Mouse (Mus musculus) layer of hippocampus, adult 18-20 months (tissue): ENCODE measurements around the gene Pfkfb4. TPM values are rescaled to one million over a fixed set of nuclear protein-coding genes. Genes with fewer than 3 reads are reported as not detected.

ENCODE experiments used
- DNase-seq, 2 experiments: peaks; one replicate each; pipeline ENCODE4 v3.0.0; 2022; ENCODE audit warnings: low spot score in 2 of 2
- total RNA-seq, 2 experiments: library from RNA; stranded (reverse); gene quantifications; 2 replicates each; pipeline ENCODE4 v1.2.3; 2021

Pfkfb4 gene
- total RNA-seq, 2 experiments from 2014 or later, result 12.1 to 17.5 TPM

GRCm38 (mm10) chr9:108992620-108993361, 1.2 kb downstream of the Pfkfb4 start:
- DNase-seq, result peak in 1 of 2 experiments; percentile 37

DNA sequence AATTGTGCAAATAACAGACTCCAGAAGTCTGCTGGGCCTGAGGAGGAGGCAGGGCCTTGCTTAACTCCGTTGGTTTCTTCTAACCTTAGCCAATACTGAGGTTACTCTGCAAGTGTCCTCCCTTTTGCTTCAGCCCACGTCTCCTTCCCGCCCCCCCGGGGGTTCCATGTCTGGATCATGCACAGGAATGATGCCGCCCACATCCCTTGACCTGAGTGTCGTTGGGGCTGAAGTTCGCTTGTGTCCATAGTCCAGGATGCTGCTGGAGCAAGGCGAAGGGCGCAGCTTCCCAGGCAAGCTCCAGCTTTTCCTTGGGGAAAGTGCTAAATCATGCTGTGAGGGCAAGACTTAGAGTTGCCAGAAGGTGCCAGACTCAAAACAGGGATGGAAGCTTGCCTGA, 4.8 kb downstream of the Pfkfb4 start:
- no peak for DNase-seq

DNA sequence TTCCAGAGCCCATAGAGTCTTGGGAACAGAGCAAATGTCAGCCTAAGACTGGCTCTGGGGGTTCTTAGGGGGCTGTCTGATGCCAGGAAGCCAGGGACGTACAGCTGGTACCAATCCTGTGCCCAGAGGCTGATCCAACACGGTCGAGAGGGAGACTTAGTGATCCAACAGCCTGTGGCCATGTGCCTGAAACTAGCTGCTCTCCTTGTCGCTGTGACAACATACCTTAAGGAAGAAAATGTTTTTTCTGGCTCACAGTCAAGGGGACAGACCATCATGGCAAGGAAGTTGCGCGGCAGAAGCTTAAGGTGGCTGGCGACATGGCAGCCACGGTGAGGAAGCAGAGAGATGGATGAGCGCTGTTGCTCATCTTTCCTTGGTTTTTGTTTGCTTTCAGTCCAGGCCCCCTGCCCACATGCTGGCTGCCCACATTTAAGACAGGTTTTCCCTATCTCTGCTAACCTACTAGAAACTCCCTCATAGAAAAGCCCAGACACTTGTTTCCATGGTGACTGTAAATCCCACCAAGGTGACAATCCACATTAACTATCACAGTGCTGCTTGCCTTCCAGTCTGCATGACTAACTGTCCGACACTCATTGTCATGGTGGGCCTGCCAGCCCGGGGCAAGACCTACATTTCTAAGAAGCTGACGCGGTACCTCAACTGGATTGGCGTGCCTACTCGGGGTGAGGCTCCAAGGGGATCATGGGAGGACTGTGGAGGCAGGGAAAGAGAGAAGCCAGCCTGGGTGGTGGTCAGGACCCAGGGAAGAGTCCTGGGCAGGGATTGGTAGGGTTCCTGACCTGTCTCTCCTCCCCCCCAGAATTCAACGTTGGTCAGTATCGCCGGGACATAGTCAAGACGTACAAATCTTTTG, 6.9 kb downstream of the Pfkfb4 start:
- no peak for DNase-seq

DNA sequence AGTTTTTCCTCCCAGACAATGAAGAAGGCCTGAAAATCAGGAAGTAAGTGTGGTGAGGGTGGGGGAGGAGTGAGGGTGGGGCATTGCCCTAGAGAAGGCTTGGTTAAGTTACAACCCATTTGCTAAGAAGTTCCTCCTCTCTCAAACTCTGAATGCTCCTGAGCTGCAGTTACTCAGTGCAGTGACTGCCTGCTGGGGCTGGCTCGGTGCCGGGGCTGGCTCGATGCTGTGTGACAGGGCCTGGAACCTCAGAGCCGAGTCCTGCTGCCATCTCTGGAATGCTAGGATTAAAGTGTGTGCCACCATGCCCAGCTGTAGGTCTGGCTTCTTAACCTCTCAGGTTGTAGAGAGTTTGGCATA, 7.6 kb downstream of the Pfkfb4 start:
- DNase-seq, result no peak

DNA sequence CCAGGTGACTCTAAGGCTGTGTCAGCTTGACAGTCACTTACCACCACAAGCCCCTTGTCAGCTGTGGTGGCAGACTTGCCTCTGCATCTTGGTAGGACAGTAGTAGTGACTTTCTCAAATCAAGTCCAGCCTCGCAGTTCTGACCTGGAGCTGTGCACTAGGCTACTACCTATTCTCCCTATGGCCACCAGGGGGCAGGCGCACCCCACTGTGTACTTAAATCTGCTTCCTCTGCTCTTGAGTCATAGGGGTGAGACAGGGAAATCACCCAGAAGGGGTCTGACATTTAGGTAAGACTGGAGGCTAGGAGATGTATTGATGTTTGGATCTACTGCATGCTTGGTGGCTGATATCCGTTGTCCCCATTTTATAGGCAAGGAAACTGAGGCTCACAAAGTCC, 9.1 kb downstream of the Pfkfb4 start:
- peak in 1 of 2 experiments; percentile 81 for DNase-seq

DNA sequence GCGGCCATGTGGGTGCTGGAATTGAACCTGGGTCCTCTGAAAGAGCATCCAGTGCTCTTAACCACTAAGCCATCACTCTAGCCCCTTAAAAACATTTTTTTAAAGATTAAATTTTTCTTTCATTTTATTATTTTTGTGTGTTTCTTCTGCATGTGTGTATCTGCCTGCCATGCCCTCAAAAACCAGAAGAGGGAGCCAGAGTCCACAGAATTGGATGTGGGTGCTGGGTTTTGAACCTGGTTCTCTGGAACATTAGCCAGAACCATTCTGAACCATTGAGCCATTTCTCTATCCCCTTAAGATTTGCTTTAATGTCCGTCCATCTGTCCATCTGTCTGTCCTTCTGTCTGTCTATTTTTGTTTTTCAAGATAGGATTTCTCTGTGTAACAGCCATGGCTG, 11.6 kb downstream of the Pfkfb4 start:
- peak in 1 of 2 experiments; percentile 56 for DNase-seq

DNA sequence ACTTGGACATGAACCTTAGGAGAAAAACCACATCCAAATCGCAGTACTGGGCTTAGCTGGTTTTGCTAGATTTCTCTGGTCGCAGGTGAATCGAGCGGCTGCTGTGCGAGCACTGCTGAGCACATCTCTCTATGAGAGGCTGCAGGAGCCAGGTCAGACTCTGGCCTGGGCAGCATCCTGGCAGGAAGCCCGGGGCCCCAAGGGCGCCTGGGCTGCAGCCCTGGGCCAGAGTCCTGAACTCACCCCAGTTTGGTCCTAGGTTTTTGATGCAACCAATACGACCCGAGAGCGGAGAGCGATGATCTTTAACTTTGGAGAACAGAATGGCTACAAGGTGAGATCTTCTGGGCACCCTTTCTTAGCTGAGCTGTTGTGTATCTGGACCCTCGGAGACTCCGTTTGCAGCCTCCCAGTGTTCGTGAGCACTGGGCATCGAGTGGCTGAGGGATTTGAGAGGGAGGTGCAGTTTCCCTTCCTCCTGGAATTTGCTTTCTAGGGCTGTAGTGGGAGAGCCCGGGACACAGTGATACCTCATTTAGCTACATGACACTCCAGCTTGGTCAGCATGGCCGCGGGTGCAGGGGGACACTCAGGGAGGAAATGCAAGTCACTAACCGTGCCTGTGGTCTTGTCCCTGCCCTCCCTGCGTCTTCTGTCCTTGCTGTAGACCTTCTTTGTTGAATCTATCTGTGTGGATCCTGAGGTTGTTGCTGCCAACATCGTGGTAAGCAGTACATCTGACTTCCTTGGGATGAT, 15.6 kb downstream of the Pfkfb4 start:
- no peak for DNase-seq

DNA sequence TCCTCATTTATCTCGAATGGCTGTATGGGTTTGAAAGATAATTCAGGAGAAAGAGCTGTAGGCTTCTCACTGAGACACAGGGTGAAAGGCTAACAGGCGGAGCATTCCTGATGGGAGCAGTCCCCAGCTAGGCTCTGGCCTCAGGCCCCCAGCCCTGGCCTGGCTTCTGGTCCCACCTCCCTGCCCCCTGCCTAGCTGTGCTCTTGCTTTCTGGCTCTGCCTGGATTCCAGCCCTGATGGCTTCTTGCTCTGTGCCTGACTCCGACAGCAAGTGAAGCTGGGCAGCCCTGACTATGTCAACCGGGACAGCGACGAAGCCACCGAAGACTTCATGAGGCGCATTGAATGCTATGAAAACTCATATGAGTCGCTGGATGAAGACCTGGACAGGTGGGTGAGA, 16.5 kb downstream of the Pfkfb4 start:
- DNase-seq, result no peak

DNA sequence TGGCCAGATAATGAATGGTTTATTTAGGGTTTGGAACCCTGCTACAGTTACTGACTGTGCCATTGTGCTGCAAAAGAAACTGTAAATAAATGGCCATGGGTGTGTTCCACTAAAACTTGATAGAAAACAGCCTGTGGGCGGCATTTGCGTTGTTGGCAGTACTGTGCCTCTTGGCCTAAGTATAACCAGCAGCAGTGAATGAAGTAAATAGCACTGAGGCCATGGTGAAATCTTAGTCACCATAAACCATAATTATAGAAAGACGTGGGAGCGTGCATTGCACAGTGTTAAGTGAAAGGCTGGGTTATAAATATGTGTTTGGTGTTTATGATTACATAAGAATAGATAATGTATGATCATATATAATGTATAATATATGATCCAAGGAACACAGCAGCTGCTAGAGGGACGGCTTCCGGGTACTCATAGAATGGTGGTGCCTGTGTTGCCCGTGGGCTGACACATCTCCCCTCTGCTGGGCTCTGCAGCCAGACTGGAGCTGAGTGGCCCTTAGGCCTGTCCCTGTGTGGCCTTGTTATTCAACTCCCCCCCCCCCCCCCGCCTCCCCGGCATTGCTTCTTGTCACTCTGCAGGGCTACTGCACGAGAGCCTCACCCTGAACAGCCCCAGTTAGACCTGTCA, 17.5 kb downstream of the Pfkfb4 start:
- peak in 1 of 2 experiments; percentile 50 for DNase-seq

DNA sequence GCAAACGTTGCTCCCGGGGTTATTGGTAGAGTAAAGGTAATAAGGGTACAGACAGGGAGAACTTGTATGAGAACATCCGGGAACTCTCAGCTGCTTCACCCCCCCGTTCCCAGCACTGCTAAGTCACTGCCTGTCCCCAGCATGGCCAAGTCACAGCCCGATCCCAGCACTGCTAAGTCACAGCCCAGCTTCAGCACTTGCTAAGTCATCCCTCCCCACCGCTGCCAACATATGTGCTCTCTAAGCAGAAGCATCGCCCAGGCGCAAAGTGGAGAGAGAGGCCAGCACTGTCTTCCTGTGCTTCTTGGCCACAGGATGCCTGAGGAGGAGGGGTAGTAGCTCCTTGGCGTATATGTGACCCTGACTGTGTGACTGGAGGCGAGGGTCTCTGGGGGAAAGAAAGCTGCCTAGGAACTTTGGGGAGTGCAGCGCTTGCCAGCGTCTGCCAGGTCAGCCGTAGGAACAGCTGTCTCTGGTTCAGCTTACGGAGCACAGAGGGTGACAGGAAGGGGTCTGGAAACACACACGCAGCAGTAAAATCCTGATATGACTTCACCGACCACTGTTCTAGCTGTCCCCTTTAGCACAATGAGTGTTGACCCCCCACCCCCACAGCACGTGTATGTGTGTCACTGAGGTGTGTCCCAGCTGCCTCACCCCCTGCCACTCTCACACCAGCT, 18.2 kb downstream of the Pfkfb4 start:
- no peak for DNase-seq

DNA sequence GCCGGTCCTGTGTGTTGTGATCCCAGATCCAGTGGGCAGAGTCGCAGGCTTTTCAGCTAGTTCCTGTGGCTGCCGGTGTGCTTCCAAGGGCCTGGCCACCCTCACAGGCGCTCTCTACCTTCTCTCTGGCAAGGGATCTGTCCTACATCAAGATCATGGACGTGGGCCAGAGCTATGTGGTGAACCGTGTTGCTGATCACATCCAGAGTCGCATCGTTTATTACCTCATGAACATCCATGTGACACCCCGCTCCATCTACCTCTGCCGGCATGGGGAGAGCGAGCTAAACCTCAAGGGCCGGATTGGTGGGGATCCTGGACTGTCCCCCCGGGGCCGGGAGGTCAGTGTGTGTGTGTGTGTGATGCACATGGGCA, 18.7 kb downstream of the Pfkfb4 start:
- no peak for DNase-seq

- no peak for DNase-seq
Observed at GRCm38 (mm10) chr9:109015397-109015796, 23.8 kb downstream of the Pfkfb4 start.

DNA sequence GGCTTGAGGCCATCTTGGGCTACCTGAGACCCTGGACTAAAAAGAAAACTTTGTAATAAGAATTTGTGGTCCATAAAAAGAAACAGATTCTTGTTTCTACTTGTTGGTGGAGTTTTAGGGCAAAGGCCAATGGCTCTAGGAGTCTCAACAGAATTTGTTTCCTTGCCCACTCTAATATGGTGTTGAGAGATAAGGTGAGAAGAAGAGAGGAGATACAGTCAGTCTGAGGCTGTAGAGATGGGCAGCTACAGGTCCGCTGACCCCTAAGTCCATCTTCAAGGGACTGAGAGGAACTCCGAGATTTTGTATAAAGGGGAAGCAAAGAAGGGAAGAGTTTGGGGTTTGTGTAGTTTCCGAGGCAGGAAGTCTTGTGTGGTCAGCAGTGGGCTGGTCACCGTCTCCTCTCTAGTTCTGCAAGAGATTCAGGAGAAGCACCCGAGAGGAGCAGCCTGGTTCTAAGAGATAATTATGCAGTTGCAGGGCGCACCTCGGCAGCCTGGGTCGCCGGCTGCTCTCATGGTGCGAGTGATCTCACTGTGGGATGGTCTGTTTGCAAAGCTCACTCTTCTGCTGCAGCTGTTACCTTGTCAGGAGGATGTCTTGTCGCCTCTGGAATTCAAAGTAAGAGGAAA, 25.5 kb downstream of the Pfkfb4 start:
- no peak for DNase-seq

GRCm38 (mm10) chr9:109021428-109021827, 29.9 kb downstream of the Pfkfb4 start:
- no peak for DNase-seq

- peak in 1 of 2 experiments; percentile 70 for DNase-seq
Observed at GRCm38 (mm10) chr9:109022866-109023685, 31.5 kb downstream of the Pfkfb4 start.

DNA sequence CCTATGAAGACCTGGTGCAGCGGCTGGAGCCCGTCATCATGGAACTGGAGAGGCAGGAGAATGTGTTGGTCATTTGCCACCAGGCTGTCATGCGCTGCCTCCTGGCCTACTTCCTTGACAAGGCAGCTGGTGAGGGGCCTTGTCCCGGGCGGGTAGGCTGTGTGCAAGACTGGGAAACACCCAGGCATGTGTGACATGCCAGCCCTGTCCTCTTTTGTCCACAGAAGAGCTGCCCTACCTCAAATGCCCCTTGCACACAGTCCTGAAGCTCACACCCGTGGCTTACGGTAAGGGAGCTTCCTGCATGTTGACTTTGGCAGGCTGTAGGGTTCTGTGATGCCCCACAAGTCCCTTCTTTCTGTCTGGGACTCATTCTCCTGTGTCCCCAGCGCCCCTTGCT, 35.9 kb downstream of the Pfkfb4 start:
- DNase-seq, result no peak

GRCm38 (mm10) chr9:109028421-109028820, 36.8 kb downstream of the Pfkfb4 start:
- no peak for DNase-seq

GRCm38 (mm10) chr9:109028919-109029318, 37.3 kb downstream of the Pfkfb4 start:
- no peak for DNase-seq

- no peak for DNase-seq
Observed at GRCm38 (mm10) chr9:109030312-109030711, 38.7 kb downstream of the Pfkfb4 start.
